Mouse (Mus musculus) embryonic facial prominence, embryonic 12.5 days (tissue): ENCODE measurements at regions not wholly inside any gene's neighbourhood (a gene's known extent, or its start where the extent isn't known, plus 50 kb on each side); places are given as distances from the start of the nearest gene placed in this dataset.

ENCODE experiments used
- ATAC-seq: fragments of 200-750 bp; cut with Nextera tagmentation; 2 replicates; pipeline ENCODE4 v1.8.0; 2017; ENCODE audit not compliant: insufficient number of reproducible peaks, insufficient read depth, low FRiP score, low TSS enrichment
- H3K27ac ChIP-seq: fragments of 300-500 bp; sonication (generic); 2 replicates; pipeline ENCODE4 v1.5.1; 2016; ENCODE audit warnings: mild to moderate bottlenecking
- H3K27me3 ChIP-seq: fragments of 300-500 bp; sonication (generic); 2 replicates; pipeline ENCODE4 v1.6.1; 2016; ENCODE audit warnings: mild to moderate bottlenecking, moderate library complexity
- H3K36me3 ChIP-seq: fragments of 300-500 bp; sonication (generic); 2 replicates; pipeline ENCODE4 v1.6.1; 2016; ENCODE audit warnings: mild to moderate bottlenecking
- H3K4me1 ChIP-seq: fragments of 300-500 bp; sonication (generic); 2 replicates; pipeline ENCODE4 v1.6.1; 2016
- H3K4me2 ChIP-seq: fragments of 300-500 bp; sonication (generic); replicated peaks from 2 replicates; pipeline ENCODE4 v1.6.1; 2016; ENCODE audit warnings: mild to moderate bottlenecking, moderate library complexity
- H3K4me3 ChIP-seq: fragments of 300-500 bp; sonication (generic); 2 replicates; pipeline ENCODE4 v1.5.1; 2016; ENCODE audit warnings: mild to moderate bottlenecking
- H3K9ac ChIP-seq: fragments of 300-500 bp; sonication (generic); 2 replicates; pipeline ENCODE4 v1.6.1; 2016; ENCODE audit warnings: mild to moderate bottlenecking, moderate library complexity
- H3K9me3 ChIP-seq: fragments of 300-500 bp; sonication (generic); 2 replicates; pipeline ENCODE4 v1.6.1; 2016; ENCODE audit warnings: mild to moderate bottlenecking, moderate library complexity
- WGBS: fragments of 180-500 bp; shearing (Covaris S2); methylation state at CpG from one replicate; pipeline ENCODE4 v1.1.7; 2016; 5-methylcytosine and 5-hydroxymethylcytosine counted together

DNA sequence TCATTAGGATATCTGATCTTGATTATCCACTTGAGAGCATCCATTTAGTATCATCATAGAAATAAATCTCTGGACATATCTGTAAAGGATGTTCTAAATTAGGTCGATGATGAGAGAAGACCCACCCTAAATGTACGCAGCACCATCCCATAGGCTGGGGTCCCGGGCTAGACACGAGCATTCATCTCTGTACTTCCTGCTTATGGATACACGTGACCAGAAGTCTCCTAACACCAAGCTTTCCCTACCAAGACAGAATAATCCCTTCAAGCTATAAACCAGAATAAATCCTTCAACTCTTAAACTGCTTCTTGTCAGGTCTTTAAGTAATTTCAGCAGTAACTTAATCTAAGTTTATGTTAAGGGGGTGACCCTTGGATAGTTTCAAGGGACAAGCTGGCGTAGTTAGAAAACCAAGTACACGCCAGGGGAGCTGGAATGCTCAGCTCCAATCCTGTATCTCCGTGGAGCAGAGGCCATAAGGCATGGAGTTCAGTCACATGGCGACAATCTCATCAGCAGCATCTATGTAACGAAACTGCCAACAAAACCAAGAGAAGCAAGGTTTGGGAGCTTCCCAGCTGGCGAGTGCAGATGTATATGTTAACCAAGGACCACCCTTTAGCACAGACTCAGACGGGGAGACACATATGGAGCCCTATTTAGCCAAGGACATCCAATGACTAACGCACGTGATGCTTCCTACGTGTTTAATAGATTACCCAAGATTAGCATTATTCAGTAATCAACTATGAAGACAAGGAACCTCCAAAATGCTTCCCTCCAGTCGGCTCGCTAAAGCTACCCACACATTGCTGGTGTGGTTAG lies 76.3 kb upstream of the Spdye4c start:
- Histone ChIP-seq H3K9ac (no peak overlapping the region), H3K4me1 (0 out of 2 replicates have a peak, but pooled peaks cover 5% of the 10 kb centered on the region)
- WGBS = 84% methylated on average over 17 of the region's 17 CpGs

DNA sequence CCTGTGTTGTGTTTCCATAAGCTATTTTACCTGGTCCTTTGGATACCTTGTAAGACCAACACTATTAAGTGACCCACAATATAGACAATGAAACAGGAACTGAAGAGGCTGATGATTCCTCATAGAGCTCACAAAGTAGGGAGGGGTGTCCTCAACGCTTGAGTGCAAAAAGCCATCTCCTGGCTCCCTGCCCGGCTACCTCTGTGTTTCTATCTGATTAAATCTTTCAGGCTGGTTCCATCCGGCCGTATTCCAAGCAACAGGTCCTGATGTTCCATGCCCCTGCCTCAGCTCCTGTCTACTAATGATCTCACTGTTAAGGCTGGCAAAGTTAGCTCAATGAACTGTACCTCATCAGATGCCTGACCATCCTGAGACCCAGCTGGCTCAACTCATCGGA lies 75.3 kb upstream of the Spdye4c start:
- Histone ChIP-seq H3K36me3 (no peaks in the 10 kb centered on the region), H3K4me3 (no peak overlapping the region), H3K9me3 (no peaks in the 10 kb centered on the region), H3K27ac (no peak overlapping the region), H3K27me3 (no peaks in the 10 kb centered on the region), H3K9ac (no peak overlapping the region), H3K4me2 (no peak overlapping the region), H3K4me1 (0 out of 2 replicates have a peak, but pooled peaks cover 5% of the 10 kb centered on the region)
- ATAC-seq = no peak
- 83% methylated on average over 5 of the region's 5 CpGs for WGBS

More for the DNA sequence above, 76.3 kb upstream of the Spdye4c start:
- no peaks in the 10 kb centered on the region for H3K27me3 ChIP-seq
- no peak overlapping the region for H3K4me3 ChIP-seq
- H3K36me3 ChIP-seq = no peaks in the 10 kb centered on the region
- no peak for ATAC-seq
- no peak overlapping the region for H3K27ac ChIP-seq
- no peak overlapping the region for H3K4me2 ChIP-seq
- H3K9me3 ChIP-seq = no peaks in the 10 kb centered on the region

DNA sequence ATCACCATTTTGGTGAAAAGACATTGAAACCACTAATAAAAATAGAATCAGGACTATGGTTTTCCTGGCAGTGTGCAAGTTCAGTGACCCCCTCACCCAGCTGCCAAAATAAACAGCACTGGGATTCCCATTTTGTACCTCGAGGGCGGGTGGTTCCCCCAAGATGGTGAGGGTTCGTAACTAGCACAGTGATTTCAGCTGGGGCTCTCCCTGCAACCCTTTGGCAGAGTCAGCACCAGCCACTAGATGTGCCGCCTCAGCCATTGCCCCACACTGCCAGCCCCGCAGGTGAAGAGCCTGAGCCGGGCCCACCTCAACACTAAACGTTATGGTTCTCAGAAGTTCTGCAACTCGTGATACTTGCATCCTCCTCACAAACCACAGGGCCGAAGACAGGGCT lies 74.3 kb upstream of the Spdye4c start:
- Histone ChIP-seq H3K36me3 (no peaks in the 10 kb centered on the region), H3K9ac (no peak overlapping the region), H3K4me1 (no peaks in the 10 kb centered on the region), H3K4me3 (no peak overlapping the region), H3K27ac (no peak overlapping the region), H3K27me3 (no peaks in the 10 kb centered on the region), H3K4me2 (no peak overlapping the region), H3K9me3 (no peaks in the 10 kb centered on the region)
- ATAC-seq = no peak
- 82% methylated on average over 9 of the region's 9 CpGs for WGBS

DNA sequence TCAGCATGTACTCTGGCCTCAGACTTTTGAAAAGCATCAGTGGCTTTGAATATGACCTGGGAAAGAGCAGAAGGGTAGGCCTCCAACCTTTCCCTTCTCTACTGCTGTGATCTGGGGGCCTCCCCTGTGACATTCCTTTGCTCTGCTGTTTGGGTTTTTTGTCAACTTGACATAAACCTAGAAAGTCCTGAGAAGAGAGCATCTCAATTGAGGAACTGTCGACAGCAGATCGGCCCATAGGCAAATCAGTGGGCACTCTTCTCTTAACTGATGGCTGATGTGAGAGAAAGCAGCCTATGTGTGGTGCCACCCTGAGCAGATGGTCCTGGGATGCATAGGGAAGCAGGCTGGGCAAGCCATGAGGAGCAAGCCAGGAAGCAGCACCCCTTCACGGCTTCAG lies 72.9 kb upstream of the Spdye4c start:
- H3K27me3 ChIP-seq = no peaks in the 10 kb centered on the region
- no peaks in the 10 kb centered on the region for H3K4me1 ChIP-seq
- no peaks in the 10 kb centered on the region for H3K9me3 ChIP-seq
- WGBS = 92% methylated on average over 3 of the region's 3 CpGs
- H3K4me2 ChIP-seq = no peak overlapping the region
- ATAC-seq = no peak
- H3K4me3 ChIP-seq = no peak overlapping the region
- no peaks in the 10 kb centered on the region for H3K36me3 ChIP-seq
- H3K9ac ChIP-seq = no peak overlapping the region
- no peak overlapping the region for H3K27ac ChIP-seq

DNA sequence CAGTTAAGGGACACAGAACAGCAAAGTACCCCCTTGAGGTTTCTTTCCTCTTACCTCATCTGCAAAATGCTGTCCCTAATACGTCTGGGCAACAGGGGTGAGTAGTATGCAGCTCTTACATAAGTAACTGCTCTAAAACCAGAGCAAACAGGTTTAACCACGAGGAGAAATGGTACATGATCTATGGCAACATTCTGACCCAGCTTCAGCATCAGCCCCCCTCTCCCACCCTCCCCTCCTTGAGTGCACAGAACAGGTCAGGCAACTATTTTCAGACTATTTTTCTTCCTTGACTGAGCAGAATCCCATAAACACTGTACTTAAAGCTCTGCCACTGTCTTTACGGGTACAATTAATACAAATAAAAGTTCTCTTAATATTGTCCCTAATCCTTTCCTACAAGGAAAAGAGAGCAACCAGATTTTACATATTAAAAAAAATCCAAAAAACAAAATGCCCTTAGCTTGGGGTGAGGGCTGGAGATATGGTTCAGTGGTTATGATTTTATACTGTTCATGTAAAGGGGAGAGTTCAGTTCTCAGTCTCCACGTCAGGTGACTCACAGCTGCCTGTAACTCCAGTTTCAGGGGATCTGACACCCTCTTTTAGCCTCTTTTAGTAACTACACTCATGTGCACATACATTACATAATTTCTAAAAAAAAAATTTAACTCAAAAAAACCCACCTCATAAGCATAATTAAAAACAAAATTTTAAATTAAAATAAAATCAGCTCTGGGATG lies 69.1 kb upstream of the Spdye4c start:
- no peak overlapping the region for H3K9ac ChIP-seq
- peak; percentile 67; the same call in 1 of the 2 replicates for ATAC-seq
- H3K36me3 ChIP-seq = no peaks in the 10 kb centered on the region
- no peak overlapping the region for H3K4me2 ChIP-seq
- no peaks in the 10 kb centered on the region for H3K27me3 ChIP-seq
- H3K4me3 ChIP-seq = no peak overlapping the region
- no peak overlapping the region for H3K27ac ChIP-seq
- H3K9me3 ChIP-seq = no peaks in the 10 kb centered on the region
- WGBS = 54% methylated on average over 4 of the region's 4 CpGs
- no peaks in the 10 kb centered on the region for H3K4me1 ChIP-seq

DNA sequence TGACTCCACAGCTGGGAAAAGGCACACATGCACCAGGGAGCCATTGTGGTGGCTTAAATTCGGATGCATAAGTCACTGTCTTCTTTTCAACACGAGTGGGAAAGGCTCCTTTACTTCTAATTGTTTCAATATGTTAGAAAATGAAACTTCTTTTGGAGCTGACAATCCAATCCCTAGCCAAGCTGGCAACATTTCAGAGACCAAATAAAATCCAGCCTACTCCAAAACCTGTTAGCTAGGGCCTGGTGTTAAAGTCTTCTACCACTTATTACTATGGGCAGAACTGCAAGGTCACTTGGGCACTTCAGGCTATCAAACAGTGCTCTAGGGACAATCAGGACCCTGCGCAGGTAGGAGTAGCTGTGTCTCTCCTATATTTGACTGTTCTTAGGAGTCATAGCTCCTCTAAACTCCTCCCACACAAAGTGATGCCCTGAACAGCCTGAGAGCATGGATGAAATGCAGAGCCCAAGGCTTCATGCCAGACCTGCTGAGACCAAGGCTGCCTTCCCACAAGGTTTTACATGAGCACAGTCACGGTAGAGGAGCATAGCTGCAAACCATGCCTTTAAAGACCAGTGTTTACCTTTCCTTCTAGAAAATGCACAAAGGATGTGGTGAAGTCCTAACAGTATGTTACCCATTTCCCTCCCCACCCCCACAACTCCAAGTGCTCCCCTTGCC lies 67.4 kb upstream of the Spdye4c start:
- no peaks in the 10 kb centered on the region for H3K9me3 ChIP-seq
- H3K36me3 ChIP-seq = no peaks in the 10 kb centered on the region
- no peaks in the 10 kb centered on the region for H3K27me3 ChIP-seq
- ATAC-seq = no peak
- no peak overlapping the region for H3K4me3 ChIP-seq
- no peak overlapping the region for H3K4me2 ChIP-seq
- 56% methylated on average over 4 of the region's 4 CpGs for WGBS
- H3K9ac ChIP-seq = no peak overlapping the region
- 0 out of 2 replicates have a peak overlapping the region, but pooled peaks have one; percentile 3 for H3K27ac ChIP-seq
- H3K4me1 ChIP-seq = no peaks in the 10 kb centered on the region

DNA sequence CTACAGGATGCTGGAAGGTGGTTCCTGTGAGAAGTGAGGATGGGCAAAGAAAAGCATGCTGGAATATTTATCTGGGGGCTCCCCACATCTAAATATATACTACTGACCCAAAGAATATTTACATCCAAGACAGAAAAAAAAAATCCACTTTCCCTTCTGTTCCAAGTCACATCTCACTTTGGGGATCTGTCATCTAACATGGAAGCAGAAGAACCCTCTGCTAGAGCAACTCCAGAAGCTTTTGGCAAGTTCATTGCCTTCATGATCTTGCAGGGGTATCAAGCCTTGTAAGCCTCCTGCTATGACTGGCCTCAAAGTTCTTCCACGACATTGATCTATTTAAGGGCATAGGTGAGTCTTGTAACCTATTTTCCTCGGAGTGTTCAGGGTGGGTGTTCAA lies 64.9 kb upstream of the Spdye4c start:
- Histone ChIP-seq H3K9ac (no peak overlapping the region), H3K4me1 (no peaks in the 10 kb centered on the region), H3K36me3 (no peaks in the 10 kb centered on the region), H3K4me2 (no peak overlapping the region), H3K9me3 (no peaks in the 10 kb centered on the region), H3K27ac (no peak overlapping the region), H3K4me3 (no peak overlapping the region), H3K27me3 (no peaks in the 10 kb centered on the region)
- ATAC-seq = no peak
- WGBS = 84% methylated on average over 2 of the region's 2 CpGs

DNA sequence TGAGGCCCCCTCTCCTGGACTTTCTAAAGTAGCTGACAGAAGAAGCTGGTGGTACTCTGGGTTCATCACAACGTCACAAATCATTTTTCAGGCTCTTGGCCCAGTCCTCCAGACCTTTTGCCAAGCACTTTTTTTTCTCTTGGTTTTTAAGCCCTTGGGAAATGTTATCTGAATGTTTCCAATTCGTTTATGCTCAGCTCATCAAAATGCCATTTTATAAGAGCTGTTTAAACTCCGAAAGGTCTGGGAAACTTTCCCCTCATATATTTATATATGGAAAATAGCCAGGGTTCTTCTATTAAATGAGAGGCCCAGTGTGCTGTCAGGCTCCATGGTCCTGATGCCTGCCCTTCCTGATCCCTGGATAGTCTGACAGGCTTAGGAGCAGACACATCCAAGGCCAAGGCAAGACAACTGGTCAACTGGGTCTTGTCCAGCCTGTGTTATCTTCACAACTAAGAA lies 64.1 kb upstream of the Spdye4c start:
- no peaks in the 10 kb centered on the region for H3K4me1 ChIP-seq
- no peaks in the 10 kb centered on the region for H3K27me3 ChIP-seq
- no peaks in the 10 kb centered on the region for H3K9me3 ChIP-seq
- no peak overlapping the region for H3K27ac ChIP-seq
- no peak for ATAC-seq
- no peak overlapping the region for H3K9ac ChIP-seq
- no peaks in the 10 kb centered on the region for H3K36me3 ChIP-seq
- 68% methylated on average over 3 of the region's 3 CpGs for WGBS
- no peak overlapping the region for H3K4me2 ChIP-seq
- no peak overlapping the region for H3K4me3 ChIP-seq

DNA sequence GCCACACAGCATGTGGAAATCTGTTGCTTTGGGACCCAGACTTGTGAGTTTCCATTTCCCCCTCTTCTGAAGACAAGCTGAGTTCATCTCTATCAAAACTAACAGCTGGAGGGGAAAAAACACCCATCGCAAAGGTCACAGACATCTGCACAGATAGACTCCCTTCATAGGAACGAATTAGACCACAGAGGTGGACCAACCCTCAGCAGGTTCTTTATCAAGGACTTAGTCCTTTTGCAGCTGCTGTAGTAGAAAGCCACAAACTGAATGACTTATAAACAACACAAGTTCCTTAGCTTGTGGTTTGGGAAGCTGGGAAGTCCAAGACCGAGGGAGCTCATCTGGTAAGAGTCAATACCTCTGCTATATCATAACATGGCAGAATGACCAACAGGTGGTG lies 54.7 kb upstream of the Spdye4c start:
- Histone ChIP-seq H3K4me1 (no peaks in the 10 kb centered on the region), H3K9ac (no peak overlapping the region), H3K9me3 (0 out of 2 replicates have a peak, but pooled peaks cover 12% of the 10 kb centered on the region), H3K4me3 (no peak overlapping the region), H3K27ac (no peak overlapping the region), H3K27me3 (no peaks in the 10 kb centered on the region), H3K36me3 (no peaks in the 10 kb centered on the region), H3K4me2 (no peak overlapping the region)
- ATAC-seq = no peak
- 86% methylated on average over 3 of the region's 3 CpGs for WGBS

DNA sequence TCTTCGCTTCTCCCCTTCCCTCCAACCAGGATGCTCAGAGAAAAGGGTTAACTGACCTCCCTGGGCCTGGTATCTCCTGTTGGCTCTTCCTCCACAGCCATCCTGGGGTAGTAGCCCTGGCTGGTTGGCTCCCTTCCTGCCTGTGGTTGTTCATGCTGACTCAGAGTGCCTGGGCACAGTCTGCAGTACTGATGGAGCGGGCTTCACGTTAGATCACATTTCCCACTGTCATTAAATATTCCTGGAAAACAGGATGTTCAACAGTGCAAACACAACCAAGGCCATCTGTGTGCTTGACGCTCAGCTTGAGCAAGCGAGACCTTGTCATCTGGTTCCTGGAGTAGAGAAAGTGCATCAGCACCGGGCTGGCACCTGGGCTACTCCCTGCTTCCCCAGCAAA lies 53.6 kb upstream of the Spdye4c start:
- Histone ChIP-seq H3K4me2 (no peak overlapping the region), H3K9me3 (0 out of 2 replicates have a peak, but pooled peaks cover 12% of the 10 kb centered on the region), H3K27ac (no peak overlapping the region), H3K4me3 (no peak overlapping the region), H3K36me3 (no peaks in the 10 kb centered on the region), H3K9ac (no peak overlapping the region), H3K27me3 (no peaks in the 10 kb centered on the region), H3K4me1 (no peaks in the 10 kb centered on the region)
- ATAC-seq = no peak
- 81% methylated on average over 6 of the region's 6 CpGs for WGBS

DNA sequence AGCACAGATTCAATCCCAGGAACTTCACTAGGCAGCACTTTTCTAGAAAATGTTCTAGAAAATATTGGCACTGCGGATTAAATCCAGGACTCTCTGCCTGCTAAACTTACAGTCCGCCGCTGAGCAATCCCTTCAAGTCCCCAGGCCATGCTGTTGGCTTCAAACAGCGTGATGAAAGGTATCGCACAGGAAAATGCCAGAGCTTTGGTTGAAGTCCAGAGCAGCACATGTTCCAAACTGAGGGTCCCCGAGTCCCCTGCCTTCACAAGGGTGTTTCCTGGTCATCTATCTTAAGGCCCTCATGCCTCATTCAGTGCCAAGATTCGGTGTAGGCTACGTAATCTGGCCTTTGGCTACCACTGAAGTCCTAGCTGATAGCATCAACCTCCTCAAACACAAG lies 52.3 kb upstream of the Spdye4c start:
- Histone ChIP-seq H3K27ac (no peak overlapping the region), H3K4me1 (no peaks in the 10 kb centered on the region), H3K36me3 (no peaks in the 10 kb centered on the region), H3K9ac (no peak overlapping the region), H3K9me3 (0 out of 2 replicates have a peak, but pooled peaks cover 4% of the 10 kb centered on the region), H3K4me2 (no peak overlapping the region), H3K27me3 (no peaks in the 10 kb centered on the region), H3K4me3 (no peak overlapping the region)
- ATAC-seq = no peak
- WGBS = 90% methylated on average over 8 of the region's 8 CpGs
